Mouse (Mus musculus): ENCODE measurements around the gene Tead4. TPM values are rescaled to one million over a fixed set of nuclear protein-coding genes. Genes with fewer than 3 reads are reported as not detected.

Gene Tead4
- polyA plus RNA-seq, 1 experiment from 2014 or later = 0.36 TPM

DNA sequence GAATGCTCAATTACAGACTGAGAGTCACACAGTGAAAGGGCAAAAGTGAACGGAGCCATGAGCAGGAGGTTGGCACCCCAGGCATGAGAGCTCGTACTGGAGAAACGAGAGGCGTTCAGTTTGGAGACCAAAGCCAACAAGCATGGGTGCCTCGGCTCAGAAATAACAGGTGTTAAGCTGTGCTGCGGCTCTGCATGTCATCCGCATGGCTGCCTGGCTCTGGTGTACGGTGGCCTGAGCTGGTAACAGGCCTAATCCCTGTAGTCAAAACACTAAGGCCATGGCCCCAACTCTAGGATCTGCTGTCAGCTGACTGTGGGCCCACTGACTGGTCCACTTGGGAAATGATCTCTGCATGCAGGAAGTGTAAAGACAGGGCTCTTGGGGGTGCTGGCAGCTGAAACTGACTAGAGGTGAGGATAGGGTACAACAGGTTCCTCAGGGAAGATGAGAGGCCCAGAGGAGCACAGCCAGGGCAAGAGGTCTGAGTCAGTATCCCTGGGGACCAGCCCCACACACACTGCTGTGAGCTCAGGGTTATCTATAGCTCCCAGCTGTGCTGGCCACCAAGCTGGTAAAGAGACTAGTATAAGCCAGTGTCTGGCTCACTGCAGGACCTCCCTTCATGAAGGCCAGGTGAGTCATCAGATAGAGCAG is 35.6 kb downstream of the Tead4 start:
- Histone ChIP-seq H3K9ac (no peak overlapping the region), H3K9me3 (replicated peaks) (no peaks in the 10 kb centered on the region), H3K4me2 (no peak overlapping the region), H3K4me3 (no peak overlapping the region), H3K27ac (no peak overlapping the region), H3K4me1 (no peaks in the 10 kb centered on the region), H3K27me3 (no peaks in the 10 kb centered on the region), H3K36me3 (ENCODE audit: poor library complexity, severe bottlenecking) (no peaks in the 10 kb centered on the region)
- no peak for ATAC-seq
- WGBS = 76% methylated on average over 8 of the region's 8 CpGs

DNA sequence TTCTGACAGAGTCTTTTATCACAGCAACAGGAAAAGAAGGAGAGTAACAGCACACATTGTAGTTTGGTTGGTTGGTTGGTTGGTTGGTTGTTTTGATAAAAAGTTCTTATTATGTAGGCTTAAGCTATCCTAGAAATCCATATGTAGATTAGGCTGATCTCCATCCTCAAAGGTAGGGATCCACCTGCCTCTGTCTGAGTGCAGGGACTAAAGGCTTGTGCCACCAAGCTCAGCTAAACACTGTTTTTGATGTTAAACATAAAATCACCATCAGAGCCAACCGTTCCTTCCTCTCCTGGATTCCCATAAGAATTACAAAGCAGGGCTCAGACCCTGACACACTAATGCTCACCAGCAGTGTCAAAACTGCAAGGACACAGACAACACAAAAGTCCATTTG is 39.1 kb downstream of the Tead4 start:
- Histone ChIP-seq H3K36me3 (ENCODE audit: poor library complexity, severe bottlenecking) (no peaks in the 10 kb centered on the region), H3K27ac (no peak overlapping the region), H3K4me1 (no peaks in the 10 kb centered on the region), H3K4me3 (no peak overlapping the region), H3K9me3 (replicated peaks) (no peaks in the 10 kb centered on the region), H3K27me3 (no peaks in the 10 kb centered on the region), H3K4me2 (no peak overlapping the region), H3K9ac (no peak overlapping the region)
- no peak for ATAC-seq
- WGBS = 61% methylated on average over 1 of the region's 1 CpGs

DNA sequence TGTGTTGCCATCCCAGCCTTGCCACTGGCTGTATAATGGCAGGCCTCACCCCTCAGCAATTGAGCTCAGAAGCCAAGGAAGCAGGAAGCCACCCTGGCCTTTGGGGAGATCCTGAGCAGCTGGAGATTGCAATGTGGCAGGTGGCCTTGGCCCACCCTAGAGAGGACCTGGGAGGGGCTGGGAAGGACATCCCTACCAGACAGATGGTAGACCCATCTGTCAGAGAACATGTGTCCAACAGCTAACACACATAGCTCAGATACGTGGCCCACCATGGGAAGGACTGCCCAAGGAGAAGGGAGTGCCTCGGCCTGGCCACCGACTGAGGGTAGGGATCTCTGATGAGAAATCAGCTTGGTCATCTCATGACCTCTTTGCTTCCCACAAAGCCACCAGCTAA is 41.4 kb downstream of the Tead4 start:
- peaks cover 8% of the 10 kb centered on the region for H3K4me1 ChIP-seq
- 92% methylated on average over 3 of the region's 3 CpGs for WGBS

DNA sequence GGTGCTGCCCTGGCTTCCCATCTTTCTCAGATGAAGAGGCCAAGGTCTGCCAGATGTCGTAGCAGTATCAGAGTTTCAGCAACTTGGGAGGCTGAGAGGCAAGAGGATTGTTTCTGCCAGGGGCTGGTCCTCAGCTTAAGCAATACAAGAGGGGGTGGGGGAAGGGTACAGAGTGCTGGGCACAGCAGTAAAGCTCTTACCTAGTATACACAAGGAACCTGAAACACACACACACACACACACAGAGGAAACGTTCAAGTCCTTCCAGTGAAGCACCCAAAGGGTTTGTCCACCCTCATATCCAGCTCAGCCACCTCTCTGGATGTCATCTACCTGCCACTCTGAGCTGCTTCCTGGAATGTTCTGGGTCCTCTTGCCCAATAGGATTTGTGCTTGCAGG is 44.7 kb downstream of the Tead4 start:
- Histone ChIP-seq H3K4me3 (no peak overlapping the region), H3K27me3 (no peaks in the 10 kb centered on the region), H3K36me3 (ENCODE audit: poor library complexity, severe bottlenecking) (no peaks in the 10 kb centered on the region), H3K27ac (no peak overlapping the region), H3K9ac (no peak overlapping the region), H3K4me1 (peaks cover 8% of the 10 kb centered on the region), H3K4me2 (no peak overlapping the region), H3K9me3 (replicated peaks) (no peaks in the 10 kb centered on the region)
- 66% methylated on average over 2 of the region's 2 CpGs for WGBS
- ATAC-seq = no peak

More for the DNA sequence above, 41.4 kb downstream of the Tead4 start:
- H3K27ac ChIP-seq = no peak overlapping the region
- no peaks in the 10 kb centered on the region for H3K9me3 ChIP-seq (replicated peaks)
- no peaks in the 10 kb centered on the region for H3K27me3 ChIP-seq
- no peak for ATAC-seq
- H3K4me3 ChIP-seq = no peak overlapping the region
- H3K36me3 ChIP-seq (ENCODE audit: poor library complexity, severe bottlenecking) = no peaks in the 10 kb centered on the region
- no peak overlapping the region for H3K9ac ChIP-seq
- no peak overlapping the region for H3K4me2 ChIP-seq

DNA sequence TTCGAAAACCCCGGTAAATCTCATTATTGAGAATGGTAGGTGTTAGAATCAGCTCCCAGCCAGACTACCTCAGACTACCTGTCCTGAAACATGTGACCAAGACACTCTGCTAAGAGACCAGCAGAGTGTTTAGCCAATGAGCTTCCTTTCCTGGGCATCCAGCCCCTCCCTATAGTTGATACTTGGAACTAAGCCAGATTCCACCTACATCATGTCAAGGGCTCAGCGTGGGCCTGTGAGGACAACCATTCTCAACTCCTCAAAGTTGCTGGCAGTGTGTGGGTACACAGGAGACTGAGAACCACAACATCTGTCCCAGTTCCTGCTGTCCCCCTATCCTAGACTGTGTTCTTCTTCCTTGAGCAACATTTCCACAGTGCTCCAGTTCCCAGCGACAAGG is 45.3 kb downstream of the Tead4 start:
- WGBS = 72% methylated on average over 4 of the region's 4 CpGs
- Histone ChIP-seq H3K4me2 (no peak overlapping the region), H3K27ac (no peak overlapping the region), H3K9ac (no peak overlapping the region), H3K36me3 (ENCODE audit: poor library complexity, severe bottlenecking) (no peaks in the 10 kb centered on the region), H3K9me3 (replicated peaks) (no peaks in the 10 kb centered on the region), H3K4me1 (peaks cover 8% of the 10 kb centered on the region), H3K27me3 (no peaks in the 10 kb centered on the region), H3K4me3 (no peak overlapping the region)
- ATAC-seq = no peak; the same call in 1 of the 2 replicates

DNA sequence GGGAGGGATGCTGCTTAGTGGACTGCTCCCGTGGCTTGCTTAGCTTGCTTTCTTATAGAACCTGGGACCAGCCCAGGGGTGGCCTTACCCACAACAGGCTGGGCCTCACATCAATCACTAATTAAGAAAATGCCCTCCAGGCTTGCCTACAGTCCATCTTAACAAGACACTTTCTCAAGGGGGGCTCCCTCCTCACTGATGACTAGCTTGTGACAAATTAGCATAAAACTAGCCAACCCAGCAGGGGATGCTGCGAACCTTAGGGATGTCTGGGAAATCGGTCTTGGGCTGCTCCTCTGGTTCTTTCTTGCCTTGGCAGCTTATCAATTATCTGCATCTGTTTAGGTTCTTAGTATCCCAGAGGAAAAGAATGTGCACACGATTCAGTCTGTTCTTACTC is 46.1 kb downstream of the Tead4 start:
- Histone ChIP-seq H3K36me3 (ENCODE audit: poor library complexity, severe bottlenecking) (no peaks in the 10 kb centered on the region), H3K9me3 (replicated peaks) (no peaks in the 10 kb centered on the region), H3K4me2 (no peak overlapping the region), H3K4me1 (peaks cover 8% of the 10 kb centered on the region), H3K4me3 (no peak overlapping the region), H3K9ac (no peak overlapping the region), H3K27ac (no peak overlapping the region), H3K27me3 (no peaks in the 10 kb centered on the region)
- ATAC-seq = no peak
- WGBS = 29% methylated on average over 4 of the region's 4 CpGs

DNA sequence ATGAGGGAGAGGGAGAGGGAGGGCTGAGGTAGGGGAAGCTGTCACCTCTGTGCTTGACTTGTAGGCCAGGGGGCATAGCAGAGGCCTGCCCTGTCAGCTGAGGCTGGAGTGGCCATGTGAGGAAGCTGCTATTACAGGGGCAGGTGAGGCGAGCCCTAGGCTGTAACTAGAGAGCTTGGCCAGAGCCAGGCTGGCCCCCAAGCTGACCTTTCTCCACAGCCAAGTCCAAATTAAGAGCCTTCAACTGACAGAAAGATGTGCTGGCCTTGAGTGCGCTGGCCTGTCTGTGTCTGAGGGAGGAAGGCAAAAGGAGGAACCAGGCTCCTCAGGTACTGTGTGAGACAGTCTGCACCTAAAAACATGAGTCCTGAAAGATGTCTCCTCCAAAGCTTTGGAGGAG is 47.5 kb downstream of the Tead4 start:
- no peaks in the 10 kb centered on the region for H3K9me3 ChIP-seq (replicated peaks)
- H3K27me3 ChIP-seq = no peaks in the 10 kb centered on the region
- H3K27ac ChIP-seq = no peak overlapping the region
- 76% methylated on average over 2 of the region's 2 CpGs for WGBS
- no peak overlapping the region for H3K4me3 ChIP-seq
- H3K4me2 ChIP-seq = no peak overlapping the region
- H3K9ac ChIP-seq = no peak overlapping the region
- H3K4me1 ChIP-seq = peaks cover 8% of the 10 kb centered on the region
- no peaks in the 10 kb centered on the region for H3K36me3 ChIP-seq (ENCODE audit: poor library complexity, severe bottlenecking)
- ATAC-seq = no peak

DNA sequence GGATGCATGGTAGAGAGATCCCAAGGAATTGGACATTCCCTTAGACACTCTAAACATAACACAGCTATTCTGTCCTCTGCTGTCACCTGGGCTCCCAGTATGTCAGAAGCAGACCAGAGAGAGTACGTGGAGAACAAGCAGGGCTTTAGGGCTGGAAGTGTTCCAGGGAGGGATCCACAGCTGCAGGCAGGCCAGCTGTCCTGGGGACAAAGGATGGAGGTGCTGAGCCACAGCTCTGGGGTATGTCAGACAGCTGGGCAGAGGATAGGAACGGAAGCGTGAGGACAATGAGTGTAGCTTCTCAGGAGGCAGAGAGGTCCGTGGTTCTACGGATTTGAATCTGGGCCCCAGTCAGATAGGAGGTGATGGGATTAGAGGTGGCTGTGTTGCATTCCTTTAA is 50.0 kb downstream of the Tead4 start:
- 84% methylated on average over 5 of the region's 5 CpGs for WGBS
- ATAC-seq = no peak

DNA sequence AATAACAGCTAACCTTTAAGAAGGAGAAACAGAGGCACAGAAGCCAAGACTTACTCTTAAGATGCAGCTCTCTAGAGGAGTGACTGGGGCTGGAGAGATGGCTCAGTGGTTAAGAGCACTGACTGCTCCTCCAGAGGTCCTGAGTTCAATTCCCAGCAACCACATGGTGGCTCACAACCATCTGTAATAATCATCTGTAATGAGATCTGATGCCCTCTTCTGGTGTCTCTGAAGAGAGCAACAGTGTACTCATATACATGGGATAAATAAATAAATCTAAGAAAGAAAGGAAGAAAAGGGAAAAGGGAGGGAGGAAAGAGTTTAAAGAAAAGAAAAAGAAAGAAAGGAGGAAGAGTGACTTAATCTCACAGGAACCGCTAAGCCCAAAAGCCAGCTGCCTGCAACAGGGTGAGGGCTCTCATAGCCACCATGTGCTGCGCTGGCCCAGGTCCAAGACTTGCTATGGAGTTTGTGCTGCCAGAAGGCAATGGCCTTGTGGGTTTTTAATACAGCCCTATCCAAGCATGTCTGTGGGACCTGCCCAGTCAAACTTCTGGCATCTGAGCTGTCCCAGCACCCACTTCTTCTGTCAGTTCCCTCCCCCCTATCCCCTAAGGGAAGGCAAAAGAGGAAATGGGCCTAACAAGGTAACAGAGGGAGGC is 63.4 kb downstream of the Tead4 start:
- H3K4me1 ChIP-seq = 0 out of 2 replicates have a peak, but pooled peaks cover 3% of the 10 kb centered on the region
- no peak overlapping the region for H3K4me2 ChIP-seq
- H3K27me3 ChIP-seq = no peaks in the 10 kb centered on the region
- no peak overlapping the region for H3K9ac ChIP-seq
- ATAC-seq = no peak
- H3K27ac ChIP-seq = no peak overlapping the region
- H3K9me3 ChIP-seq (replicated peaks) = no peaks in the 10 kb centered on the region
- no peak overlapping the region for H3K4me3 ChIP-seq
- H3K36me3 ChIP-seq (ENCODE audit: poor library complexity, severe bottlenecking) = no peaks in the 10 kb centered on the region
- WGBS = 66% methylated on average over 2 of the region's 2 CpGs

More for the DNA sequence above, 50.0 kb downstream of the Tead4 start:
- Histone ChIP-seq H3K27ac (no peak overlapping the region), H3K9me3 (replicated peaks) (no peaks in the 10 kb centered on the region), H3K36me3 (ENCODE audit: poor library complexity, severe bottlenecking) (no peaks in the 10 kb centered on the region), H3K4me2 (no peak overlapping the region), H3K27me3 (no peaks in the 10 kb centered on the region), H3K9ac (no peak overlapping the region), H3K4me1 (peaks cover 5% of the 10 kb centered on the region), H3K4me3 (no peak overlapping the region)

DNA sequence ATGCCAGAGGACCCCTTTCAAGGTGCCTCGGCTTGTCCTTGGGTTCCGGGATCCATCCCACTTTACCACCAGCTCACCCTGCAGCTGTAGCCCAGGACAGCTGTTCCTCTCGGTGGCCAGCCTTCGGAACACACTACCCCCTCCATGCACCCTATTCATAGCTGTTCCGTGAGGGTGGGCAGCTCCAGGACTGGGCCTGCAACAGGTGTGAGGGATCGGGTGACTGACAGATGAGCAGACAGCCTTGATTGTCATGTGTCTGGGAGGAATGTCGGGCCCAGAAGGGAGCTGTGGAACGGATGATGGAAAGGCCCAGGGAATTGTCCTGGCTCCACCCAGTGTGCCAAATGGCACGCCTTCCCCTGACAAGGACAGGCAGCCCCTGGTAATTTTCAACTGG is 64.0 kb downstream of the Tead4 start:
- ATAC-seq = no peak
- WGBS = 80% methylated on average over 9 of the region's 9 CpGs
- Histone ChIP-seq H3K4me3 (no peak overlapping the region), H3K9ac (no peak overlapping the region), H3K4me2 (no peak overlapping the region), H3K27ac (no peak overlapping the region), H3K36me3 (ENCODE audit: poor library complexity, severe bottlenecking) (no peaks in the 10 kb centered on the region), H3K27me3 (no peaks in the 10 kb centered on the region), H3K4me1 (0 out of 2 replicates have a peak, but pooled peaks cover 3% of the 10 kb centered on the region), H3K9me3 (replicated peaks) (no peaks in the 10 kb centered on the region)

DNA sequence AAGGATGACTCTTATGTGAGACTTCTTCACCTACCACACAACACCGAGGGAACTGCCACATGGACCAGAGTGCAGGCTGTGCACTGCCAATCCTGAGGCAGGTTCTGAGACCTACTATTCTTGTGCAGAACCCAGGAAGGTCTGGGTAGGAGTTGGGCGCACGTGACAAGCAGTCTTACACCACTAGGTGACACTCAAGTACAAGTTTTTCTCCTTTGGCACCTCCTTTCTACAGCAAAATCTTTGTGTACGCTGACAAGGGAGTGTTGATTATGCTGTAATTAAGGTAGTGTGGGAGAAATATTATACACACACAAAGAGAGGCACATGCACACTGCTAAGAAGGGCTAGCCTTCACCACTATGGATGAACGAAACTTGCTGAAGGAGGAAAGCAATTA is 66.4 kb downstream of the Tead4 start:
- 0 out of 2 replicates have a peak, but pooled peaks cover 3% of the 10 kb centered on the region for H3K4me1 ChIP-seq
- H3K9ac ChIP-seq = no peak overlapping the region
- no peak overlapping the region for H3K4me2 ChIP-seq
- H3K27ac ChIP-seq = no peak overlapping the region
- no peaks in the 10 kb centered on the region for H3K36me3 ChIP-seq (ENCODE audit: poor library complexity, severe bottlenecking)
- ATAC-seq = peak; percentile 84
- H3K27me3 ChIP-seq = no peaks in the 10 kb centered on the region
- 25% methylated on average over 5 of the region's 5 CpGs for WGBS
- no peak overlapping the region for H3K4me3 ChIP-seq
- H3K9me3 ChIP-seq (replicated peaks) = no peaks in the 10 kb centered on the region

DNA sequence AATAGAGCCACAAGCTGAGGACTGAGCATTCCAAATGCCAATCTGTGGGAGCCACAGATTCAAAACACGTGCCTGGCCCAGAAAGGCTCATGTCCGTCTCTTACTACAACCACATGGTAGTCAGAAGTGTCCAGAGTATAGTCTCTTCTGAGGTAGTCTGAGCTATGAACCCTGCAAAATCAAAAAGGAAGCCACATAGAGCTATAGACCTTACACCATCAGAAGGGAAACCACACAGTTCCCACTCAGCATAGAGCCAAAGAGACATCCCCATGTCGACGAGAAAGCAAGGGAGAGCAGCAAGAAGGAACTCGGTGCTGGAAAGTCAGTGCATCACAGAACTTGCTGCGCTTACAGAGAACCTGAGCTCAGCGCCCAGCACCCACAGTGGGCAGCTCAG is 68.4 kb downstream of the Tead4 start:
- 73% methylated on average over 7 of the region's 7 CpGs for whole genome bisulfite sequencing
- no peaks in the 10 kb centered on the region for H3K36me3 ChIP-seq (ENCODE audit: poor library complexity, severe bottlenecking)

DNA sequence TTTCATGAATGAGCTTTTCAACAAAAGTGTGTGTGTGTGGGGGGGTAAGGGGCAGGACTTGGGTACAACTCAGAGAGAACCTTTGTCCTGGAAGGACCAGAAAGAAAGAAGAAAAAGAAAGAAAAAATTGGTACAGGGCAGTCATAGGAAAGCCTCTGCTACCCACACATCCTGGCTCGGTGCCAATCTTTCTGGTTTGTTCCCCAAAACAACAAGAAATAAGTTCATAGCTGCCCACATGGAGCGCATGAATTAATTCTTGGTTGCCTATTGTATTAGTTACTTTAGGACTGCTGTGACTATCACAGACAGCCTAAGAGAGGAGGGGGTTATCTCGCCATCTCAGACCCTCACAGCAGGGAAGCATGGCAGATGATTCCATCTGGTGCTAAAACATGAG is 68.9 kb downstream of the Tead4 start:
- no peak for ATAC-seq
- H3K4me1 ChIP-seq = no peaks in the 10 kb centered on the region
- 61% methylated on average over 3 of the region's 3 CpGs for WGBS
- no peaks in the 10 kb centered on the region for H3K36me3 ChIP-seq (ENCODE audit: poor library complexity, severe bottlenecking)
- no peak overlapping the region for H3K4me2 ChIP-seq
- H3K4me3 ChIP-seq = no peak overlapping the region
- H3K27me3 ChIP-seq = no peaks in the 10 kb centered on the region
- no peaks in the 10 kb centered on the region for H3K9me3 ChIP-seq (replicated peaks)
- no peak overlapping the region for H3K27ac ChIP-seq
- no peak overlapping the region for H3K9ac ChIP-seq

More for the DNA sequence above, 68.4 kb downstream of the Tead4 start:
- Histone ChIP-seq H3K4me1 (no peaks in the 10 kb centered on the region), H3K4me3 (no peak overlapping the region), H3K4me2 (no peak overlapping the region), H3K27ac (no peak overlapping the region), H3K27me3 (no peaks in the 10 kb centered on the region), H3K9me3 (replicated peaks) (no peaks in the 10 kb centered on the region), H3K9ac (no peak overlapping the region)
- no peak for ATAC-seq
